Mouse (Mus musculus): ENCODE measurements around the gene Calhm5.

The Calhm5 gene

DNA sequence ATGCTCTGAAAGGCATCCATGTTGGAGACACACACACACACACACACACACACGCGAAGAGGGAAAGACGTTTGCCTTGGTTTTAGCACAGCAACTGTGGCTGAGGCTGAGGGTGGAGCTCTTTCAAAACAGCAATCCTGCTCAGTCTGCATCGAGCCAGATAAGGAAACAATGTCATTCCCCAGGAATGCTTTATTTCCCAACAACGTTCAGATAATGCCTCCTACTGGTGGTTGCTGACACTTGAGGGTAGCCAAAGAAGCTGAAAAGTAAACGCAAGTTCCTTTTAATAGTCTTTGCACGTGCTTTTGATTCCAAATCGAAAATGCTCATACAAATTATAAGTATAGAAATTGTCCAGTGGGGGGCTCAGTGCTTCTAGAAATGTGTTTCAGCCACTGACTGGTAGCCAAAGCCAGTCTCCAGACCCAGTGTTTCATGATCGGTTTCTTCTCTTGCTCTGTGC, at the start of gene Calhm5:
Gene Calhm5 (minus strand): TSS at position 102 of the 466 bp plus-strand sequence.
- DNase-seq, result peak in 1 of 2 experiments; percentile 16

DNA sequence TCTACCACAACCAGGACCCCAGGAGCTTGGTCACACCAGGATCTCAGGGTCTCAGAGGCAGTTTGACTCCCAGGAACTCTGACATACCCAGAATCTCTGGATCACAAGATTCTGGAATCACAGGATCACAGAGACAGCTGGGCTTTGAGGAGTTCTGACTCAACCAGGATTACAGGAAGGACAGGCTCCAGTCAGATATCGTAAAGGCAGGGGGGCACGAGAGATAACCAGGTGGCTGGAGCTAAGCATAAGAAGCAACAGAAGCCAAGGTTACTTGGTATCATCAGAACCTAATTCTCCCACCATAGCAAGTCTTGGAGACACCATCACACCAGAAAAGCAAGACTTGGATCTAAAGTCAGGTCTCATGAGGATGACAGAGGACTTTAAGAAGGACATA, 45.4 kb upstream of the Calhm5 start:
- no peak for DNase-seq

DNA sequence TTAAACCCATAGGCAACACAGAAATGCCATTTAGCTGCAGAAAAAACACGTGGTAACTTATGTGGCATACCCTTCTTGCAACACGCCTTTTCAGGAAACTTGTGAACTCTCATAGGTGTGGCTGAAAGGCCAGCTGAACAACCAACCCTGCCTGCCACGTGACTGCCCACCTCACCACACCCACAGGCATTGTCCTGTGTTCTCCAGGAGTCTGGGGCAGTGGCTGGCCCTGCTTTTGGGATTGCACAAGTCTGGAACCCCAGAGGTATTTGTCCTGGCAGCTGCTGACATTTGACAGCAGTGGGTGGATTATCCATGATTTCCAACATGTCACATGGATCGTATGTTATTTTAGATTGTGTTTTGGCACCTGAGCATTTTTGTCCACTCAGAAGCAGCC, 43.4 kb upstream of the Calhm5 start:
- DNase-seq, result no peak

DNA sequence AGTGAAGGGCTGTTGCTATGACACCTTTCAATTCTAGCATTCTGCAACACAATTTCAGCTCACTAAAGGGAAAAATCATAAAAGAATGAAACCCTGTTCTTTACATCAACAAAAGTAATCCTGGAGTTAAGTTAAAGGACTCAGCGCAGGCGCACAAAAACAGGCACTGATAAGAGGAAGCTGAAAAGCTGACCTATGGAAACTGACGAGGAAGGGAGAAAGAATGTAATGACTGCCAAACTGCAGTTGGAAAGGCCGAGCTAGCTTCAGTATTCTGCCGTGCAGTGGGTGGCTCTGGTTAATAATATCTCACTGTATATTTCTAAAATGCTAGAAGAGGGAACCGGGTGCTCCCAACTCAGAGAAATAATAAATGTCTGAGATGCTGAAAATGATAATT, 41.7 kb upstream of the Calhm5 start:
- no peak for DNase-seq

DNA sequence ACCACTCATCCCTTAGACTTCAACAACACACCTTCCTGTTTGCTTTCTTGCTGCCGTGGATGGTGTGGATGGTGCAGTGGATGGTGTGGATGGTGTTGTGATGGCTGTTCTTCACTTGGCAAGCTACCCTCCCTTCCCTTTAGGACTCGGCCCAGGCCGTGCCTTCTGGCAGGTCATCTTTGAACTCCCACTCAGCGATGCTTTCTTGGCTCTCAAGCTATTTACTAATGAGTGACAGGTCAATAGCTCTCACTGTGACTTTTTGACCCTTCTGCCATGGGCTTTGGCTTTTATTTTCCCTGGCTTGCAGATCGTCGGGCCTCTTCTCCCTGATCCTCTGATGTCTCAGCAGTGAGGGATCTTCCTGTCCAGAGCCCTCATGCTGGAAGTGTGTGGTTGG, 40.1 kb upstream of the Calhm5 start:
- no peak for DNase-seq

DNA sequence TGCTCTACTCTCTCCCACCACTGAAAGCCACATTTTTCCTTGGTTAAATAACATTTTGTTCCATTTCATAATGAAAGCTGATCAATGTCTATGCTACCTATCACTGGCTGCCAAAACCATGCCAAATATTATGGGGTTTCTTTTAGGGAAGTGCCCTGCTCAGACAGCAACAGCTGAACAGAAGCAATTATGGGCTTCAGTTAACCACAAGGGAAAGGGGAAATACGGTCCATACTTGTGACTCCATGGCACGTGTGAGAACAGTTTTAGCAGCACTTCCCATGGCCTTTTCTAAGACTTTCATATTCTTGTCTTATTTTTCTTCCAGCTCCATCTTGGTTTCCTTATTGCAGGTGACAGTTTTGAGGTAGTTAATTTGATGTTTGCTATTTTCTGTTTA, 35.0 kb upstream of the Calhm5 start:
- no peak for DNase-seq

DNA sequence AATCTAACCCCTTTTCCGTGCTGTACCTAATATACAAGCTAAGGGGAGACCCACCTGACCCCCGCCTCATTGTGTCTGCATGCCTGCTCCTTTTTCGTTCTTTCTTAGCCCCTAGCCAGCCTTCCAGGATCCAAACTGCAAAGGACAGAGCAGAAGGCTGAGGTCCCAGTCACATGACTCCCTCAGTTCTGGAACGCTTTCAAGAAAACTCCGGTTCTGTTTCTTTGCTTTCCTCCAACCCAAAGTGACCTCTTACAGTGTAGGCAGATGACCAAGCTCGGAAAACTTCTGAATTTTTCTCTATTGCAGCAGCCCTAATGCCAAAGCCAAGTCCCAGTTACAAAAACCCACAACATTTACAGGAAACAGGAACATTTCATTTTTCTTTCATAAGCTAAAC, 32.1 kb upstream of the Calhm5 start:
- no peak for DNase-seq

DNA sequence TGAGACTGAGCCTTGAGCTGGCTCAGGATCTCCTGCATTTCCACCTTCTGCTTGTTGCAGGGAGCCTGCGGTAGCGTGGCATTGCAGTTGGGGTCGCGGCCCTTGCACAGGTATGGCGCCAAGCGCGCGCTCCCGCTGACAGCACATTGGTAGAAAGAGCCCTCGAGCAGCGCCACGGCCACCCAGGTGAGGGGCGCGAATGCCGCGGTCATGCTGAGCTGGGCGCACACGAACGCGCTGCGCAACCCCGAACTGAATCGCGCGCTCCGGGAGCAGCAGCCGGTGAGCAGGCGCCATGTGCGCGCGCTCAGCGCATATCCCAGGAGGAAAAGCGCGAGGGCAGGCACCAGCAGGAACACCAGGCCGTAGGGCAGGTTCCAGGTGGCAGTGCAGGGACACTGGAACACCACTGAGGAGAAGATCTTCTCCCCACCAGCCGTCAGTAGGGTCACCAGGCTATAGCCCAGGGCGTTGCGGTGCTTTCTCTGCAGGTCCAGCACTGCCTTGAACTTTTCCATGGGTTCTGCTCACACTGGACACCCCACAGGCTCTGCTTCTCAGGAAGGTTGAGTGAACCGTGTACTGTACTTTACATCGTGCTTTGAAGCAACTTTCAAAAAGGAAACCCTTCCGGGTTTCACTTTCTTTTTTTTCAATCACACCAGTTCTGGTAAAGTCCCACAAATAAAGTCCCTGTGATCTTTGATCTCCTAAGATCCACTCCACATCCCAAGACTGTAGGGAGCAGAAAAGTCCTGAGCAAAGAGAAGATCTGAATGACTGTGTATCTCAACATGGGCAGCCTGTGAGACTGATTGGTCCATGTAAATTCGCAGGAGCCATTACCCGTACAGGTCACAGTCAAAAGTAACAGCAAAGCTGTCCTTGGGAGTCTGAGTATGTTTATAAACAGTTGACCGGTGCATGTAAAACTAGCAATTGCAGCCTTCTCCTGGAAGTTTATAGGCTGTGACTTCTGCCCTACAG, 31.4 kb upstream of the Calhm5 start, which contains the start of gene Calhm6:
Gene Calhm6 (minus strand): TSS at position 593 of the 987 bp plus-strand sequence.
- peak; percentile 17 to 19 for DNase-seq

DNA sequence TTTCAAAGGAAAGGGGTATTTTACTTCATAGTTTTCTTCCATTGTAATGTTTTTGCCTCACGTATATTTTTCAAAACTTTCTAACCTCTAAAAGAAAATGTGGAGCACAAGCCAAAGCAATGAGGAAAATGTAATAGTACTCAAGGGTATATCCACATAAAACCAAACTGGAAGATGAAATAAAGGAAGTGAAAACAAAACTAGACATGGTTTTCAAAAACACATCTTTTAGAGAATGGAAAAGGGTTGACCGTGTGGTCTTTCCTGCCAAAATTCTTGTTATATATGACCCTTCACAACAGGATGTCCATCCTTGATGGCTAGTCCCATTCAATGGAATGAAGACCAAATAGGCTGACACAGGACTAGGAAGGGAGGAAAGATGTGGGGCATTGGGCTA, 22.1 kb upstream of the Calhm5 start:
- no peak for DNase-seq

DNA sequence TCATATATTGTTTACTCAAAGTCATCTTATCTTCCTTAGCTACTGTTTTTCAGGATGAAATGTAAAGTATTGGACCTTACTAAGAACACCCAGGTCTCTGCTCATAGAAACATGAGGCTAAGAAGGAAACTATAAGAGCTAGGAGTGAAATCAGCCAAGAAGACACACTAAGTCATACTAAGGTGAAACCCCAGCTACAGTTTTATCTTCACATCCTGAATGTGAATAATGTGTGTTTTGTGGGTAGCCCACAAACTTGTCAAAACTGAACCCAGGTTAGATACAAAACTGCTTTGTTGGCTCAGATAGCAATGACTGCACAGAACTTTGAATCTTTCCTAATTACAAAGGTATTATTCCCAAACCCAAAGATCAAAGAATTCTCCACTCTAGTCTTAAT, 21.5 kb upstream of the Calhm5 start:
- DNase-seq, result no peak

DNA sequence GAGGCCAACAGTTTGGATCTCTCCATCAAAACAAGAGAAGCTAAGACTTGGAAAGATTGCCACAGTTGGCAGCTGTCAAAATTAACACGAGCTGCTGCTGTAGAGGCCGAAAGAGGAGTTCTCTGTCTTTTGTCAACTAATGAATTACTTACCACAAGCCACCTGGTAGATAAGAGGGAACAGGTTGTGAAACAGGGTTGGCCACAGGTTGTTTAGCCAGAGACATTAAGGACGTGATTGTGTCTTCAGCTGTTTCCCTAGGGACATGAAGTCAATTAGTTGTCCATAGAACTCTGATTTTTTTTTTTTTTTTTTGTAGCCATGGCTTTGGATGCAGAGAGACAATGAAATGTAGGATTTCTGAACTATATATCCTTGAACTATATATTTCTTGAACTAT, 20.8 kb upstream of the Calhm5 start:
- no peak for DNase-seq

DNA sequence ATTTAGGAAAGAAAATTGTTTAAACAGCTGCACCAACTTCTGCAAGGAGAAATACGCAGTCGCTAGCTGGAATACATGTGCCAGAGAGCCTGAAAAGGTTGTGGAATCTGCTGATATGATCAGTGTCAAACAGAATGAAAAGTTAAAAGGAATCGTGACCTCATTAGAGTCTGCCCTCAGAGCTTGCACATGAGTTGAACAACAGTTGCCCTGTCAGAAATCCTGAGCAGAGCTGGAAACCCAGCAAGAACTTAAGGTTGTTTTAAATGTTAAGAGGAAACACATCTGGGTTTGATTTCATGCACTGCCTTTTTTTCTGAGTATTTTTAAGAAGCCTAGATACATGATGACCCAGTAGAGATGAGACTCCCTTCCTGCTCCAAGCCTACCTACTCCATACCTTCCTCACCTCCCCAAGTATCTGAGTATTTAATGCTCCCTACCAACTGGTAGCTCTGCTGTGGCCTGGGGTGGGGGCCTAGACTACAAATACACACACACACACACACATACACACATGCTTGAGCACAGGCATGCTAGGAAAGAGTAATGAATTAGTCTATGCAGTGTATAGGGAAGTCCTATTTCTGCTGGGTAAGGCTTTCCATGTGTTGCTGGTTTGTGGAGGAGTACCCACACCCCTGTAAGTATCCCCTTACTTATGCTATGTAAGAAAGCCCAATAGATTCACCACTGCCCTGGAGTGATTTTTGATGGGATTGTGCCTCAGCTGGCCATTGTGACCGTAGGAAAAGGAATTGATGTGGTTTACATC, 15.8 kb upstream of the Calhm5 start:
- DNase-seq, result no peak

DNA sequence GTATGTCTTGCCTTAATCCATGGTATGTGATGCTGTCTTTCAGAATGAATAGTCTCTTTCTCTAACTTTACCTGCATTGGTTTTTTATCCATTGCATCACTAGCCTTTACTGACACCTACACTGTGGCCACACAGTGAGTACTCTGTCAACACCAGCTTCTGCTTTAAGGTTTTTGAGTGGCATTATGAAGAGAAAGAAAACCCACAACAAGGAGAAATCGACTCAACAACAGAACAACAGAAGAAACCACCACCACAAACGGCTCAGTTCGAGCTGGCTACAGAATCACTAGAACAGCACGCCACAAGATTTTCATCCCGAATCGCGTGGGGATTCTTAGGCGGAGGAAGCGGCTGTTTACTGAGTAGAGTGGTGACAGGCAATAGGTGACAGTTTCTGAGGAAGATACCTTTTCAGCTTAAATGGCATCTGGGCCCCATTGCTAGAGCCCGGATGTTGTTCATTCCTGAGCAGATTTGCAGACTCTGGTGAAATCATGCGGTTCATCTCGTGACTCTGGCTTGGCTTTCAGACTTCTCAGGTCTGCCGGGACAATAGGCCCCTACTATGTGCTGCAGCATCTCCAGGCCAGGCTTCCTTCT, 14.6 kb upstream of the Calhm5 start:
- DNase-seq, result no peak

DNA sequence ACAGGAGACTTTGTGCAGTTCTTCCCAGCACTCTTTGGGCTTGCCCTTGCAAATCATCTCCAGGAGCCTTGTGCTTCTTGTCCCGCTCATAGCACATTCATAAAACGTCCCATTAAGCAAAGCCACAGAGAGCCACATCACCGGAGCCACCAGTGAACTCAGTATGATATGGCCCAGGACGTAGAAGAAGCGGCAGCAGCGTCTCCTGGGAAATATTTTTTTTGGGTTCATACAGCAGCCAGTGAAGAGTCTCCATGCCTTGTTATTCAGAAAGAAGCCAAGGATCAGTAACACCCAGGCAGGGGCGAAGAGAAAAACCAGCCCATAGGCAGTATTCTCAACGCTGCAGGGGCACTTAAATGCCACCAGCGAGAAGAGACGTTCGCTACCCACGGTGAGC, 355 bp downstream of the Calhm5 start:
- DNase-seq, result peak in 1 of 2 experiments; percentile 14

DNA sequence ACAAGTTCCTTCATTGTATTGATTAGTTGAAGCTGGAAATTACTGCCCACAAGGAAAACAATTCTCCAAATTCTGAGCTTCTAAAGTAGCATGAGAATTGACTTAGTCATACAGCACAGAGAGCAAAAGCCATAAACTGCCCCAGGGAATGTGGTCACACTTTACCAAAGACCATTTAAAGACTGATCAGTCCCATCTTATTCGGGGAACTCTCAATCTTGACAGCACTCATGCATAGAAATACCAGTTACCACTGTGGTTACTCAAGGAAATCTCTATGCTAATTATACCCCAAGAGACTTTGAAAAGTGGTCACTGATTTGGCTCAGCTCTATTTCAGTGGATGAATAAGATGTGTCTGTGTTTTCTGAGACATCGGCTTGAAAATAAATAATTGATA, 1.2 kb downstream of the Calhm5 start:
- DNase-seq, result no peak

DNA sequence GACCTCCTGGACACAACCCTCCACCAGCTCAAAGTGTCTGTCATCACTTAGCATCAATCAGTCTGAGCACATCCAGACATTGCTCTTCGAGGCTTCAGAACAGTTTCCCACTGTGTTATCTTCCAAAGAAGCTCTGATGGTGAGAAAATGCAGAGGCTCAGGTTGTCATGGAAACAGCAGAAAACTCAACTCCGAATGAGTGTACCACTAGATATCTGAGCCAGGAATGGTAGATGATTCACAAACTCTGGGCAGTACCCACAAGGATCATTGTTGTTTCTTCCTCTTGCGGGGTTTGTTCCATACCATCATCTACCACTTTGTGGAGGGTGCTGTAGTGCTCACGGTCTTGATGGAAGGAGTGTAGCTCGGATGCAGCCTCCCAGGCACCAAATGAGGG, 4.4 kb downstream of the Calhm5 start:
- DNase-seq, result no peak

DNA sequence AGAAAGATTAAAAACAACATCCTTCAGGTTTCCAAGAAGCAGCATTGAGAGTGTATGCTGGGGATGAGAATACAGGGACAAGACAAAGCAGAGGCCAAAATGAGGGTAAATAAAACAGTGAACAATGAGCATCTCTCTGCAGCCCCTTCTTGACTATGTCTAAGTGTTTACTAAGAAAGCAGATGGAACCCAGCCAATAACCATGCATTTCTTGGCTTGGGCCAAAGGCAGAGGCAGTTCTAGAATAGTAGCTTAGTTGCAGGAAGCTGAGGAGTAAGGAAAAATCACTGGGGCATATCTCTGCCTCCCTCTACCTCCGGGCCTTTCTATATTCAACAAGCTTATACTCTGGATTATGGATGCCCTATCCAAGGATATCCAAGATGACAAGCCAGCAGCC, 5.8 kb downstream of the Calhm5 start:
- no peak for DNase-seq

DNA sequence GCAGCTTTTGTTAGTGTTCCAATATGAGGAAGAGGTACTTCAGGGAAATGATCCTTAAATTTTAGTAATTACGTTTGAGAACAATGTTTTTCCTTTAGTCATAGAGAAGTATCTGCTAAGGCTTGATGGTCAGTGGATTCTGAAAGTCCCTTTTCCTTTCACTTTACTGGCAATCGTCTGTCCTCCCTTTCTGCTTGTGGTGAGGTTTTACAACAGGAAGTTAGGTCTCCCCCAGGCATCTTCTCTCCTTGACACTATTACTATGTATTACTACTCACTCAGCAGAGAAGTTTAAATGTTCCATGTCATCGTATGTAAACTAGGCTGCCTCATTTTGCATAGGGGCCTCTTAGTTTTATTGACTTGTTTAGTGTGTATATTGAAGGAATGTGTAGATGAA, 6.8 kb downstream of the Calhm5 start:
- DNase-seq, result no peak

DNA sequence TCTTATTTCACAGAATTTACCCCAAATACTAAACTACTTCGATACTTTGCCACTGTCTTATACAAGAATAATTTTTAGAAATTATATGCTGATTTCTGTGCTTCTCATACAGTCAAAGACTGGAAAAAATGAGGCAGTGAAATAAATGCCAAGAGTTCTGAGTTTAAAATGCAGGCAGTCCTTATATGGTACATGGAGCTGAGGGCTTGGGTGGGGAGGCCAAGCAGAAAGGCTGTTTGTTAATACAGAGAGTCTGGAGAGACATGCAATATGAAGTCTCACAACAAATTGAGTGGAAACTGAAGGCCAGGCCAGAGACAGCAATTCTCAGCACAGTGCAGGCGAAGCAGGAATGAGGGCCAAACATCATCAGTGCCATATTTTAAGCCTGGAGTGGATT, 7.8 kb downstream of the Calhm5 start:
- DNase-seq, result no peak

DNA sequence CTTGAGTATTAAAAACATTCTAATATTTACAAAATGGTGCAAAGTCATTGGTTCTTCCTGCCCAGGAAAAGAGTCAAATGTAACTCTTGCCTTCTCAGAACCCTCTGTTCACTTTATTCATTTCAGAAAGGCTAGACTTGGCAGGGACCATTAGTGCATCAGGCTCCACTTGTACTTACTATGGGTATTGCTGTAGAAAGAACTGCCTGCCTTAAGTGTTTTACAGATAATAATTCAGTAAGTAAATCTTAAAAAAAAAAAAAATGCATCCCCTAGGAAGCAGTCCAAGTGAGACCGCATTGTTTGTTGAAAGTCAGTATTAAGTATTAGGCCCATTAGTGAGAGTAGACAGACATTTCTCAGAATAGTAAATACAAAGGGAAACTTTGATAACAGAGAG, 9.8 kb downstream of the Calhm5 start:
- no peak for DNase-seq

DNA sequence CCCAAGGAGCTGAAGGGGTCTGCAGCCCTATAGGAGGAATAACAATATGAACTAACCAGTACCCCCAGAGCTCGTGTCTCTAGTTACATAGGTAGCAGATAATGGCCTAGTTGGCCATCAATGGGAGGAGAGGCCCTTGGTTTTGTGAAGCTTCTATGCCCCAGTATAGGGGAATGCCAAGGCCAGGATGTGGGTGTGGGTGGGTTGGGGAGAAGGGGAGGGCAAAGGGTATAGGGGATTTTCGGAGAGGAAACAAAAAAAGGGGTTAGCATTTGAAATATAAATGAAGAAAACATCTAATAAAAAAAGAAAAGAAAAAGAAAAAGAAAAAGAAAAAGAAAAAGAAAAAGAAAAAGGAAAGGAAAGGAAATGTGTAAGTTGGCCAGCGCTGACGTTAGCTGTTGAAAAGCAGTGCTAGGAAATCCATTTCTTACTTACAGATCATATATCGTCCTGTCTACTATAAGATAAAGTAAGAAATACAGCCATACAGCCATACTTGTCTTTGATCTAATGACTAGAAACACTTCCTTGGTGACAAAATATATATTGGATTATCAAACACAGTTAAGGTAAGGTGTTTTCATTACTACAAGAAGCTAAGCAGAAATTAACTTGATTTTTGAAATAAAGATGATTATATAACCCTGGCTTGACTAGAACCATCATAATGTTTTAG, 21.7 kb downstream of the Calhm5 start:
- DNase-seq, result no peak

DNA sequence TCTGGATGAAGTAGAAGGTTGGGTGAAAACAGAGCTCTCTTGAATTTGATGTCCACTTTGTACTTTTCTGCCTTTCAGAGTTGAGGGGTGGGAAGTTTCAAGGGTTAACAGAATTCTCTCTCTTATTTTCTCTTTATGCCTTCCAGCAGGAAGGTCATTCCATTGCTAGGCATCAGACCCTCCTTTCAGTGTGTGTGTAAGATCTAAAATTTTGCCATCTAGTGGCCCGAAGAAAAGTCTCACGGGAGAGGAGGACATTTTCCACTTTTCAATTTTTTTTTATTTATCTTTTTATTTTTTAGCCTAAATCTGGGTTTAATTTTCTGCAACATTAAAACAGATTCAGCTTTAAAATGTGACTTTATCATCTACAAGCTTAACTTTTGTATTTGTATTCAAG, 24.7 kb downstream of the Calhm5 start:
- DNase-seq, result no peak

DNA sequence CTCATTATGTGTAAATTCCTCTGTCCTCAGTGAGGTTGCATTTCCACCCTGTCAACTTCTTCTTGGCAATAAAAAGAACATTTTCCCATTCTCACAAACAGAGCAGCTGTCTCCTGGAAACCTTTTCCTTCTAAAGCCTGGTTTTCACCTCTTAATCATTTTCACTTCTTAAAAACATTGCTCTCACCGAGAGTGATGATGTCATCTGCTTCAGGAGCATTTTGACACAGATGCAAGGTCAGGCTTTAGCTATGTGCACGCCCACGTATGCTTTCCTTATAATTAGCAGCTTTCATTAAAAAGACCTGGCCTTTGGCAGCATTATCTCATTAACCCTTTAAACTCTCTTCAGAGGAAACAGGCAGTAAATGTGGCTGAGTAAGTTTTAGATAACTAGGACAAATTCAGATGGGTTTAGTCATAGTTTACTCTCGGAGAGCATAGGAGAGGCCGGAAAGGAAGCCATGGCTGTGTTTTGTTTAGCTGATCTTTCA, 25.3 kb downstream of the Calhm5 start:
- DNase-seq, result no peak
